Mouse (Mus musculus) kidney, postnatal 0 days (tissue): ENCODE data around the gene Zfhx2. TPM values are rescaled to one million over a fixed set of nuclear protein-coding genes. Genes with fewer than 3 reads are reported as not detected.

ENCODE experiments used
- ATAC-seq: fragments of 200-750 bp; cut with Nextera tagmentation; replicated peaks from 2 replicates; pipeline ENCODE4 v1.8.0; 2017; ENCODE audit warnings: low read depth, moderate number of reproducible peaks, moderate TSS enrichment, moderate library complexity; ENCODE audit not compliant: low FRiP score
- DNase-seq: peaks from one replicate; pipeline ENCODE4 v3.0.0-alpha.2; 2016; ENCODE audit warnings: low spot score
- H3K27ac ChIP-seq: fragments of 300-500 bp; sonication (generic); 2 replicates; pipeline ENCODE4 v1.5.1; 2014; ENCODE audit warnings: mild to moderate bottlenecking
- H3K27me3 ChIP-seq: fragments of 300-500 bp; sonication (generic); 2 replicates; pipeline ENCODE4 v1.6.1; 2014; ENCODE audit warnings: low read length, mixed read lengths; ENCODE audit not compliant: insufficient read depth
- H3K36me3 ChIP-seq: fragments of 300-500 bp; sonication (generic); 2 replicates; pipeline ENCODE4 v1.6.1; 2014; ENCODE audit warnings: low read length, mixed read lengths; ENCODE audit not compliant: insufficient read depth
- H3K4me1 ChIP-seq: fragments of 300-500 bp; sonication (generic); replicated peaks from 2 replicates; pipeline ENCODE4 v1.6.1; 2014; ENCODE audit warnings: antibody characterized with exemption, low read length, mixed read lengths; ENCODE audit not compliant: insufficient read depth
- H3K4me2 ChIP-seq: fragments of 300-500 bp; sonication (generic); 2 replicates; pipeline ENCODE4 v1.6.1; 2014; ENCODE audit warnings: mild to moderate bottlenecking, low read length, moderate library complexity, mixed read lengths
- H3K4me3 ChIP-seq: fragments of 300-500 bp; sonication (generic); replicated peaks from 2 replicates; pipeline ENCODE4 v1.5.1; 2014; ENCODE audit warnings: low read depth, low read length
- H3K9ac ChIP-seq: fragments of 300-500 bp; sonication (generic); 2 replicates; pipeline ENCODE4 v1.6.1; 2014; ENCODE audit warnings: low read depth, low read length
- H3K9me3 ChIP-seq: fragments of 300-500 bp; sonication (generic); replicated peaks from 2 replicates; pipeline ENCODE4 v1.6.1; 2016; ENCODE audit warnings: low read length, inconsistent platforms, mixed read lengths
- CTCF ChIP-seq: IDR thresholded peaks from 2 replicates; pipeline ENCODE4 v1.5.1; 2016; ENCODE audit warnings: antibody characterized with exemption, low read depth, mild to moderate bottlenecking, moderate library complexity
- WGBS: fragments of 180-500 bp; shearing (Covaris S2); extraction: QIAGEN DNeasy Blood & Tissue Kit; methylation state at CpG from one replicate; pipeline ENCODE4 v1.1.7; 2014; 5-methylcytosine and 5-hydroxymethylcytosine counted together
- polyA plus RNA-seq: library from polyadenylated mRNA; unstranded; fragments of >200 nt; fragmentation: Nextera tagmentation; extraction: Ambion mirVana; gene quantifications from 2 replicates; pipeline ENCODE4 v1.2.1, GENCODE M21; 2015

Zfhx2 gene
- polyA plus RNA-seq, 1 experiment from 2014 or later, result 2.0 TPM

DNA sequence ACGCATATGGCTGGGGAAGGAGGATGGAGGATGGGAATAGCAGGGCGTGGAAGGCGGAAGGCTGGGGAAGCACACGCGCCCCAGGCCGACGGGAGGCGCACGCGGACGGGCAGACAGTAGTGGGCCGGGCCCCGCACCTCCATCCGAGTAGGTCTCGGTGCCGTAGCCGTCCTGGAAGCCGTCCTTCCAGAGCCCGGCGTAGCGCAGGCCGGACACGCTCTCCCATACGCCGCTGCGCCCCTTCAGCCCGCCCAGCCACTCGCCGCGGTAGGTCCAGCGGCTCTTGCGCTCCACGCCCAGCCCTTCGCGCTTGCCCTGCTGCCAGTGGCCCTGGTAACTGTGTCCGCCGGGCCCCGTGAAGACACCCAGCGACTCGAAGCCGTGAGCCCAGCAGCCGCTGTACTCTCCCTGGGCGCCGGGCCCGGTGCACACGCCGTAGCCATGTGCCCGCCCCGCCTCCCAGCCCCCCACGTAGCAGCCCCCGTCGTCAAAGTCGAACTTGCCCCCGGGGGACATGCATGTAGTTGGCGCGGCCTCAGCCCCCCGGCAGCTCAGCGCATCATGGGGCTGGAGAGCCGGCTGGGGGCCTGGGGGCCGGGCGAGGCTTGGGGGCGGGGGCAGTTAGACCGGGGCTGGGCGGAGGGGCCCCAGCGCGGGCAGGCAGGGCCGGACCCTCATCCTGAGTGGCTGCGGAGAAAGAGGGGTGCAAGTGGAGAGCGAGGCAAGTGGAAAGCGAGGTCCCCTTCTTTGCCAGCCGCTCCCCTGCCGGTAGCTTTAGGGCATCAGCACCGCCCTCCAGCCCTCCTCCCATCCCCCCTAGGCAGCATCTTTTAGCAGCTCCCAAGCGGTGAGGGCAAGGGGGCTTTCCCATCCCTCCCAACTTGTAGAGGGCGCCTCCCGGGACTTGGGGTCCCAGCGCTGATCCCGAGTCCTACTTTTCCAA lies 22.9 kb upstream of the Zfhx2 start:
- peaks cover 27% of the 10 kb centered on the region for H3K27me3 ChIP-seq
- DNase-seq, result peak; percentile 68
- H3K9me3 ChIP-seq, result no peaks in the 10 kb centered on the region
- ATAC-seq, result peak; percentile 65
- peaks cover 13% of the 10 kb centered on the region; the same call in 1 of the 2 replicates for H3K4me1 ChIP-seq
- under 1% methylated on average over 75 of the region's 78 CpGs for WGBS
- no peak overlapping the region for H3K27ac ChIP-seq
- TF ChIP-seq CTCF, result peak; percentile 21; the same call in 1 of the 2 replicates
- peak overlapping the region; percentile 99 for H3K4me2 ChIP-seq
- H3K36me3 ChIP-seq, result no peaks in the 10 kb centered on the region
- peak overlapping the region; percentile 54 for H3K4me3 ChIP-seq
- H3K9ac ChIP-seq, result peak overlapping the region; percentile 50

DNA sequence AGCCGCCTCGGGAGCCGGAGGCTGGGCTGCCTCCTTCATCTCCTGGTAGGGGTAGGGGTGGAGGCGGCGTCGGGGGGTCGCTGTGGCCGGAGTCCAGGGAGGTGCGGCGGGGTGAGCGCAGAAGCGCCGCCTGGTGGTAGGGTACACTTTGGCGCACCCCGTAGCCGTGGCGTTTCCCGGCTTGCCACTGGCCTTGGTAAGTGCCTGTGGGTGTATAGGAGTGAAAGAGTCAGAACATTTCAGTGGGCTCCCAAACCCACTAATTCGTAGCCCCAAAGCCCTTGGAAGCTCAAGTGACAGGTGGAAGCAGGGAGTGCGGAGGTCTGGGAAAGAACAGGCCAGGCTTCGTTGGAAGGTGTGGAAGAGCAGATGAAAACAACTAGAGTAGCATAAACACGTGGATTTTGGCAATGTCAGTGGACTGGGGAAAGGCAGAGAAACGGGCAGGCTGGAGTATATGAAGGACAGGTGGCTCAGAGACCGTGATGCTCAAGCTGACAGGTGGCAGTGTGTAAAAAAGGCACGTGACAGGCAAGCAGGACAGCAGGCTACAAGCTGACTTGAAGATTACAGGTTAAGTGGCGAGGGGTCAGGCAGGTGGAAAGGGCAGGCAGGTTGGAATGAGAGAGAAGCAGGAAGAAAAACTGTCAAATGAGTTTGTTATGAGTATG lies 22.0 kb upstream of the Zfhx2 start:
- Histone ChIP-seq H3K4me2 (peak overlapping the region; percentile 99), H3K4me3 (peak overlapping the region; percentile 54; the same call in 1 of the 2 replicates), H3K27ac (no peak overlapping the region), H3K4me1 (peaks cover 16% of the 10 kb centered on the region; the same call in 1 of the 2 replicates), H3K27me3 (peaks cover 34% of the 10 kb centered on the region), H3K36me3 (no peaks in the 10 kb centered on the region), H3K9me3 (no peaks in the 10 kb centered on the region), H3K9ac (no peak overlapping the region)
- DNase-seq (no peak), ATAC-seq (0 out of 2 replicates have a peak, but pooled peaks have one; percentile 3)
- peak; percentile 57 for TF ChIP-seq CTCF
- WGBS, result 16% methylated on average over 26 of the region's 26 CpGs

DNA sequence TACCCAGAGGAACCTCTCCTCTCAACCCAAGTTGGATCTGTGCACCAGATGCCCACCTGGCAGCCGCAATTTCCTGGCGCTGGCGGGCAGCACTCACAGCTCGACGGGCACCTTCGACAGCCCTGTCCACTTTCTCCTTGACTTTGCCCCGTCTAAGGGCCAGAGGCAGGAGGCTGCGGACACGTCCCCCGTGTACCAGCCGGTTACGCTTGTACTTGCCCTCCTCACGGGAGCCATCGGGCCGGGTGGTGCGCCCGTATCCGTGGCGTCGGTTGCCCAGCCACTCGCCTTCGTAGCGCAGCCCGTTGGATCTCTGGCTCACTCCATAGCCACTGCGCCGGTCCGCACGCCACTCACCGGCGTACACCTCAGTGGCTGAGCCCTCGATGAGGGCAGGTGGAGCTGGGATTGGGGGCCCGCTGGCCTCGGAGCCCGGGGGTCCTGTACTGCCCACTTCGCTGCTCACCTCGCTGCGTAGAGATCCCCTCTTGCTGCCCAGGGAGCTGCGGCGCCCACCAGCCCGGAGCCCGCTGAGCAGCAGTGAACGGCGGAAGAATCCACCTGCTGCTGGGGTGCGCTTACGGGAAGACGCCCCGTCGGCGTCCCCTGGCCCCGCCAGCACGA lies 21.3 kb upstream of the Zfhx2 start:
- no peak overlapping the region for H3K4me3 ChIP-seq

DNA sequence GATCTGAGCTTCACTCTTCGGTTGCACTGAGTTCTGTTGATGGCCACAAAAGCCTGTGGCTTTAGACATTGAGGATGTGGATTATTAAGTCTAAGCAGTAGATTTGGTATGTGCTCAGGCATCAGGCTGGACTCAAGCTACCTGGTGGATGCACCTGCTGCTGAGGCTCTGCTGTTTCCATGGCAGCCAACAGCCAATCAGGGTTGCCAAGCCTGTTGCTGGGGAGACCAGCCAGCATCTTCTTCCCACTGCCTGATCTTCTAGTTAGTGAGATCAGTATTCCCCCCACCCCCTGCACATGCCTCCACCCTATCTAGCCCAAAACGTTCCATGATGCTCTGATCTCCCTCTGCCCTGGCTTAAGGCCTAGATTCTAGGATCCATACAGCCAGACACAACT lies 19.6 kb upstream of the Zfhx2 start:
- WGBS, result 83% methylated on average over 2 of the region's 2 CpGs

More for the DNA sequence above, 21.3 kb upstream of the Zfhx2 start:
- Histone ChIP-seq H3K36me3 (no peaks in the 10 kb centered on the region), H3K9me3 (no peaks in the 10 kb centered on the region), H3K4me1 (peaks cover 16% of the 10 kb centered on the region; the same call in 1 of the 2 replicates), H3K27ac (no peak overlapping the region), H3K27me3 (peaks cover 35% of the 10 kb centered on the region), H3K4me2 (0 out of 2 replicates have a peak overlapping the region, but pooled peaks have one; percentile 99), H3K9ac (no peak overlapping the region)
- ATAC-seq (no peak), DNase-seq (no peak)
- TF ChIP-seq CTCF, result no peak
- WGBS, result 76% methylated on average over 51 of the region's 51 CpGs

DNA sequence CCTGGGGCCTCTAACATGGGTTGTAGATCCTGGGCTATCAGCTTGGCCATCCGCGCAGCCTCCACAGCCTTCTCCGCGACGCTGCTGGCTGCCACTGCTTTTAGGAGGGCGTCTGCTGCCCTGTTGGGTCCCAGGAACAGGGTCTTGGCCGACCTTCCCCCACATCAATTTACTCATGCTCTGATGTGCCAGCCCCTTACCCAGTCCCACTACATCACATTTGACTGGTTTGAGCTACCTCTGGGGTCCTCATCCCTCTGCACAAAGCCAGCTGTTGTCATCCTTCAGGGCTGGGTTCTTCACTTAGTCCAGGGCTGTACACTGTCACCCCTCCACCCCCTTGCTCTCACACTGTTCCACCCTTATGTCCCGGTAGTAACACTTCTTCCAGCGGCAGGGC lies 18.0 kb upstream of the Zfhx2 start:
- Histone ChIP-seq H3K9me3 (no peaks in the 10 kb centered on the region), H3K27me3 (peaks cover 28% of the 10 kb centered on the region), H3K4me2 (no peak overlapping the region), H3K4me3 (no peak overlapping the region), H3K36me3 (no peaks in the 10 kb centered on the region), H3K27ac (no peak overlapping the region), H3K4me1 (peaks cover 12% of the 10 kb centered on the region; the same call in 1 of the 2 replicates), H3K9ac (no peak overlapping the region)
- 38% methylated on average over 9 of the region's 9 CpGs for WGBS
- DNase-seq (no peak), ATAC-seq (no peak)
- TF ChIP-seq CTCF, result no peak

More for the DNA sequence above, 19.6 kb upstream of the Zfhx2 start:
- no peak overlapping the region for H3K27ac ChIP-seq
- TF ChIP-seq CTCF, result no peak
- no peak for ATAC-seq
- no peak overlapping the region for H3K9ac ChIP-seq
- no peaks in the 10 kb centered on the region for H3K9me3 ChIP-seq
- H3K27me3 ChIP-seq, result peaks cover 35% of the 10 kb centered on the region
- no peak overlapping the region for H3K4me2 ChIP-seq
- H3K4me1 ChIP-seq, result peaks cover 16% of the 10 kb centered on the region; the same call in 1 of the 2 replicates
- DNase-seq, result no peak
- H3K4me3 ChIP-seq, result no peak overlapping the region
- no peaks in the 10 kb centered on the region for H3K36me3 ChIP-seq
